Mouse (Mus musculus): ENCODE data around the gene Arf4. TPM values are rescaled to one million over a fixed set of nuclear protein-coding genes. Genes with fewer than 3 reads are reported as not detected.

Gene Arf4
- polyA plus RNA-seq, 1 experiment, result 127 TPM

Other genes starting within 250 kb of the Arf4 start
- gene Slmap, start 103.1 kb upstream of the Arf4 start, polyA plus RNA-seq (2012; rRNA removed), result 13.3 and 20.7 TPM in 2 replicates
- gene Dennd6a, start 64.2 kb upstream of the Arf4 start, polyA plus RNA-seq (2012; rRNA removed), result 6.3 and 11.8 TPM in 2 replicates
- gene Pde12, start 31.8 kb downstream of the Arf4 start, polyA plus RNA-seq (2012; rRNA removed), result 3.6 and 6.4 TPM in 2 replicates
- not detected in 2 replicates for gene Dnah12, start 55.2 kb downstream of the Arf4 start, polyA plus RNA-seq (2012; rRNA removed)